Mouse (Mus musculus): ENCODE measurements around the gene Prss53. TPM values are rescaled to one million over a fixed set of nuclear protein-coding genes. Genes with fewer than 3 reads are reported as not detected.

Prss53 gene
- polyA plus RNA-seq, 1 experiment from 2014 or later: 0.39 TPM

GRCm38 (mm10) chr7:127885951-127886350 is 4.8 kb downstream of the Prss53 start:
- WGBS (ENCODE audit: insufficient replicate concordance): 50% methylated on average over 6 of the region's 6 CpGs
- Histone ChIP-seq H3K4me3 (ENCODE audit: low read depth, low read length) (no peak overlapping the region), H3K36me3 (replicated peaks; ENCODE audit: insufficient read depth, low read length) (peaks cover 68% of the 10 kb centered on the region), H3K4me1 (ENCODE audit: insufficient read depth) (peaks cover 5% of the 10 kb centered on the region; the same call in 1 of the 2 replicates), H3K4me2 (ENCODE audit: low read depth, low read length) (no peak overlapping the region), H3K9ac (replicated peaks) (no peak overlapping the region), H3K9me3 (ENCODE audit: low read length) (no peaks in the 10 kb centered on the region), H3K27me3 (ENCODE audit: insufficient read depth, low read length) (no peaks in the 10 kb centered on the region), H3K27ac (ENCODE audit: low read depth) (no peak overlapping the region)
- DNase-seq (no peak), ATAC-seq (no peak)
- TF ChIP-seq CTCF (IDR thresholded peaks at IDR 0.05; ENCODE audit: low read depth): no peak
- TF ChIP-seq EP300 (IDR thresholded peaks at IDR 0.05; ENCODE audit: low read depth): no peak

GRCm38 (mm10) chr7:127880431-127880830 is 10.3 kb downstream of the Prss53 start:
- no peak overlapping the region for H3K27ac ChIP-seq (ENCODE audit: low read depth)
- H3K4me1 ChIP-seq (ENCODE audit: insufficient read depth): peaks cover 13% of the 10 kb centered on the region
- DNase-seq (no peak), ATAC-seq (no peak)
- no peaks in the 10 kb centered on the region; the same call in 1 of the 2 replicates for H3K9me3 ChIP-seq (ENCODE audit: low read length)
- 86% methylated on average over 12 of the region's 12 CpGs for WGBS (ENCODE audit: insufficient replicate concordance)
- H3K4me3 ChIP-seq (ENCODE audit: low read depth, low read length): no peak overlapping the region
- H3K27me3 ChIP-seq (ENCODE audit: insufficient read depth, low read length): no peaks in the 10 kb centered on the region
- TF ChIP-seq CTCF (IDR thresholded peaks at IDR 0.05; ENCODE audit: low read depth) (no peak), EP300 (IDR thresholded peaks at IDR 0.05; ENCODE audit: low read depth) (no peak)
- no peak overlapping the region for H3K9ac ChIP-seq (replicated peaks)
- H3K36me3 ChIP-seq (replicated peaks; ENCODE audit: insufficient read depth, low read length): peaks cover 67% of the 10 kb centered on the region
- H3K4me2 ChIP-seq (ENCODE audit: low read depth, low read length): no peak overlapping the region

GRCm38 (mm10) chr7:127879301-127879700 is 11.5 kb downstream of the Prss53 start:
- Histone ChIP-seq H3K27me3 (ENCODE audit: insufficient read depth, low read length) (no peaks in the 10 kb centered on the region), H3K9ac (replicated peaks) (no peak overlapping the region), H3K4me1 (ENCODE audit: insufficient read depth) (peaks cover 23% of the 10 kb centered on the region), H3K27ac (ENCODE audit: low read depth) (no peak overlapping the region), H3K4me3 (ENCODE audit: low read depth, low read length) (no peak overlapping the region), H3K9me3 (ENCODE audit: low read length) (no peaks in the 10 kb centered on the region; the same call in 1 of the 2 replicates), H3K36me3 (replicated peaks; ENCODE audit: insufficient read depth, low read length) (peaks cover 59% of the 10 kb centered on the region), H3K4me2 (ENCODE audit: low read depth, low read length) (no peak overlapping the region)
- TF ChIP-seq EP300 (IDR thresholded peaks at IDR 0.05; ENCODE audit: low read depth) (no peak), CTCF (IDR thresholded peaks at IDR 0.05; ENCODE audit: low read depth) (no peak)
- no peak for DNase-seq
- WGBS (ENCODE audit: insufficient replicate concordance): 97% methylated on average over 9 of the region's 9 CpGs
- no peak for ATAC-seq

- Histone ChIP-seq H3K9me3 (ENCODE audit: low read length) (no peaks in the 10 kb centered on the region; the same call in 1 of the 2 replicates), H3K4me2 (ENCODE audit: low read depth, low read length) (peak within 1 kb of the TSS; percentile 98), H3K36me3 (replicated peaks; ENCODE audit: insufficient read depth, low read length) (peaks cover 36% of the 10 kb centered on the region), H3K4me1 (ENCODE audit: insufficient read depth) (peaks cover 26% of the 10 kb centered on the region), H3K4me3 (ENCODE audit: low read depth, low read length) (peak within 1 kb of the TSS; percentile 99), H3K27me3 (ENCODE audit: insufficient read depth, low read length) (no peaks in the 10 kb centered on the region), H3K9ac (replicated peaks) (peak within 1 kb of the TSS; percentile 95), H3K27ac (ENCODE audit: low read depth) (peak within 1 kb of the TSS; percentile 97)
- peak; percentile 94 for DNase-seq
- peak; percentile 76 for ATAC-seq
- TF ChIP-seq EP300 (IDR thresholded peaks at IDR 0.05; ENCODE audit: low read depth) (peak; percentile 66; the same call in 1 of the 2 replicates), CTCF (IDR thresholded peaks at IDR 0.05; ENCODE audit: low read depth) (no peak)
- under 1% methylated on average over 60 of the region's 60 CpGs for WGBS (ENCODE audit: insufficient replicate concordance)
Observed at GRCm38 (mm10) chr7:127876467-127877348, 14.1 kb downstream of the Prss53 start, which contains the start of gene Zfp668. TSS of gene Zfp668 (minus strand) at chr7:127876828.

GRCm38 (mm10) chr7:127876041-127876466 is 14.7 kb downstream of the Prss53 start, which contains the start of gene Zfp646:
TSS of gene Zfp646 (plus strand) at chr7:127876221.
- H3K4me3 ChIP-seq (ENCODE audit: low read depth, low read length): peak within 1 kb of the TSS; percentile 99
- H3K27me3 ChIP-seq (ENCODE audit: insufficient read depth, low read length): no peaks in the 10 kb centered on the region
- ATAC-seq: peak; percentile 84
- under 1% methylated on average over 37 of the region's 41 CpGs for WGBS (ENCODE audit: insufficient replicate concordance)
- DNase-seq: peak; percentile 93
- H3K36me3 ChIP-seq (replicated peaks; ENCODE audit: insufficient read depth, low read length): peaks cover 30% of the 10 kb centered on the region
- H3K9me3 ChIP-seq (ENCODE audit: low read length): no peaks in the 10 kb centered on the region; the same call in 1 of the 2 replicates
- TF ChIP-seq CTCF (IDR thresholded peaks at IDR 0.05; ENCODE audit: low read depth) (no peak), EP300 (IDR thresholded peaks at IDR 0.05; ENCODE audit: low read depth) (no peak)
- peak within 1 kb of the TSS; percentile 95 for H3K9ac ChIP-seq (replicated peaks)
- peak within 1 kb of the TSS; percentile 97 for H3K27ac ChIP-seq (ENCODE audit: low read depth)
- peak within 1 kb of the TSS; percentile 98 for H3K4me2 ChIP-seq (ENCODE audit: low read depth, low read length)
- H3K4me1 ChIP-seq (ENCODE audit: insufficient read depth): peaks cover 28% of the 10 kb centered on the region

- Histone ChIP-seq H3K9me3 (ENCODE audit: low read length) (no peaks in the 10 kb centered on the region; the same call in 1 of the 2 replicates), H3K4me1 (ENCODE audit: insufficient read depth) (peaks cover 28% of the 10 kb centered on the region), H3K9ac (replicated peaks) (peak overlapping the region; percentile 95), H3K4me2 (ENCODE audit: low read depth, low read length) (peak overlapping the region; percentile 98), H3K27me3 (ENCODE audit: insufficient read depth, low read length) (no peaks in the 10 kb centered on the region), H3K27ac (ENCODE audit: low read depth) (peak overlapping the region; percentile 97), H3K4me3 (ENCODE audit: low read depth, low read length) (peak overlapping the region; percentile 99), H3K36me3 (replicated peaks; ENCODE audit: insufficient read depth, low read length) (peaks cover 25% of the 10 kb centered on the region)
- peak; percentile 77 for ATAC-seq
- under 1% methylated on average over 40 of the region's 43 CpGs for WGBS (ENCODE audit: insufficient replicate concordance)
- no peak for TF ChIP-seq CTCF (IDR thresholded peaks at IDR 0.05; ENCODE audit: low read depth)
- TF ChIP-seq EP300 (IDR thresholded peaks at IDR 0.05; ENCODE audit: low read depth): 0 out of 2 replicates have a peak, but pooled peaks have one; percentile 9
- DNase-seq: peak; percentile 91
Observed at GRCm38 (mm10) chr7:127875627-127876001, 15.2 kb downstream of the Prss53 start.

All from liver, postnatal 0 days (tissue).